In the genomic region with DNA sequence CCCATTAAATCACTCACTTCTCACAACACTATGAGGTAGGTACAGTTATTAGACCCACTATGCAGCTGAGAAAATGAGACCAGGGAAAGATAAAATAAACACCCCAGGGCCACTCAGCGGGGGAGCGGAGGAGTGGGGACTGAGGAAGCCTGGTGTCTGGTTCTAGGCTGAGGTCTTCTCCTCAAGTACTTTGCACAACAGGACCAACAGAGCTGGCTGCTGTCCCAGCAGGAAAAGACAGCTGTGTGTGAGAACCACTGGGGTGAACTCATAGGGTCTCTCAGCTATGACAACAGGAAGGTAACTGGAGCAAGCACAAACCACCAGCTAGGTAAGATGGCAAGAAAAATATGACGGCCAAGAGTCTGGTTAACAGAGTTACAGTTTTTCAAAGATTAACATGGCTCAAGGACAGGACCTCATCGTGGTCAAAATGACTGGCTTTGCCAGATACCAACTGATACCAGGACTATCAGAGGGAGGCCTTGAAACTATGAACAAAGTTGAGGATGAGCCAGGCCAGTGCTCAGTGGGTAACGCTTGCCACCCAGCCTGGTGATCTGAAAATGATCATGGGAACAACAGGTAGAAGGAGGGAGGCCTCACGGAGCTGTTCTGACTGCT, we compare ENCODE assay signal across 15 mouse cellular contexts. TPM values are rescaled to one million over a fixed set of nuclear protein-coding genes. Genes with fewer than 3 reads are reported as not detected.
DNase-seq lines count a peak whose midpoint lies in the region; ATAC-seq lines count a peak whose summit lies in the region.
"Had no signal": no experiment of that assay in that cellular context is flagged by ENCODE, and none has a peak within 500 bp of the region (broad histone marks: within the 10 kb centered on the region; RNA-seq: fewer than 3 reads in every experiment).

No protein-coding gene starts in this region.

- H3K27ac ChIP-seq in forebrain, embryonic 14.5 days (ENCODE audit: low read depth, low read length): no peak overlapping the region
- H3K27ac ChIP-seq: limb, embryonic 13.5 days had no signal

- DNase-seq in kidney, adult 9 months: peak; percentile 49
- no peak for DNase-seq in kidney, adult 11 months
- peak; percentile 58 for DNase-seq in ovary, adult 18-20 months (ENCODE audit: low spot score)
- DNase-seq in ovary, postnatal 10 days (ENCODE audit: low spot score): no peak
- DNase-seq in forebrain, embryonic 14.5 days (ENCODE audit: low spot score): no peak
- no peak for DNase-seq in embryo, embryonic 10 days (ENCODE audit: low spot score)
- DNase-seq: adrenal gland, postnatal 25 days; cerebellum, adult 11-12 months; heart, adult 18-20 months; heart, postnatal 4 days; right cerebral cortex, postnatal 25 days; thymus, postnatal 4 days had no signal

- no peaks in the 10 kb centered on the region for H3K9me3 ChIP-seq in forebrain, embryonic 14.5 days (replicated peaks; ENCODE audit: control insufficient read depth, low read length)
- H3K9me3 ChIP-seq: limb, embryonic 13.5 days had no signal

- H3K4me3 ChIP-seq in forebrain, embryonic 14.5 days (ENCODE audit: low read depth, low read length): no peak overlapping the region
- H3K4me3 ChIP-seq: limb, embryonic 13.5 days had no signal

- no peak overlapping the region for H3K9ac ChIP-seq in forebrain, embryonic 14.5 days (ENCODE audit: low read length)
- H3K9ac ChIP-seq: limb, embryonic 13.5 days had no signal

- peak; percentile 15 to 22; a peak in 2 of 4 replicates for ATAC-seq in hematopoietic stem cell, adult 5-6 weeks (replicated peaks in 1 of 2; ENCODE audit: insufficient read depth in 1 of 2, low FRiP score in 2 of 2, low TSS enrichment in 1 of 2, low read depth in 1 of 2, poor library complexity in 2 of 2, severe bottlenecking in 2 of 2)
- ATAC-seq in forebrain, embryonic 14.5 days: no peak

- peaks cover 33% of the 10 kb centered on the region for H3K36me3 ChIP-seq in forebrain, embryonic 14.5 days (ENCODE audit: control insufficient read depth, insufficient read depth, low read length)

- 90% methylated on average over 6 of the region's 6 CpGs for WGBS in forebrain, embryonic 14.5 days

- 0 out of 2 replicates have a peak, but pooled peaks cover 9% of the 10 kb centered on the region for H3K4me1 ChIP-seq in forebrain, embryonic 14.5 days (ENCODE audit: control insufficient read depth, insufficient read depth, low read length)

- no peaks in the 10 kb centered on the region for H3K27me3 ChIP-seq in forebrain, embryonic 14.5 days (replicated peaks; ENCODE audit: control insufficient read depth, insufficient read depth, low read length)
- H3K27me3 ChIP-seq: CH12.LX; limb, embryonic 13.5 days had no signal

- no peak overlapping the region for H3K4me2 ChIP-seq in forebrain, embryonic 14.5 days (ENCODE audit: low read length)
- H3K4me2 ChIP-seq: limb, embryonic 13.5 days had no signal

RNA-seq across cellular contexts. Expression of a gene that starts 3.5 kb away (rescaled TPM):
- 15.6 and 27.8 TPM in 2 replicates for total RNA-seq in hematopoietic stem cell, adult 5-6 weeks (2017)
- 77.0 and 86.4 TPM in 2 replicates for polyA plus RNA-seq in forebrain, embryonic 14.5 days (2014; fragmentation: Nextera tagmentation; extraction: Ambion mirVana)

RNA-seq across cellular contexts. Expression of a gene that starts 12.7 kb away (rescaled TPM):
- total RNA-seq in hematopoietic stem cell, adult 5-6 weeks (2017): 64.8 and 83.2 TPM in 2 replicates
- 114 and 150 TPM in 2 replicates for polyA plus RNA-seq in forebrain, embryonic 14.5 days (2014; fragmentation: Nextera tagmentation; extraction: Ambion mirVana)

RNA-seq across cellular contexts. Expression of a gene that starts 18.4 kb away (rescaled TPM):
- 5.7 and 8.4 TPM in 2 replicates for total RNA-seq in hematopoietic stem cell, adult 5-6 weeks (2017)
- polyA plus RNA-seq in forebrain, embryonic 14.5 days (2014; fragmentation: Nextera tagmentation; extraction: Ambion mirVana): 6.6 and 9.9 TPM in 2 replicates

RNA-seq across cellular contexts. Expression of a gene that starts 18.5 kb away (rescaled TPM):
- total RNA-seq in hematopoietic stem cell, adult 5-6 weeks (2017): 0.25 TPM in 1 of 2 replicates, not detected in the other
- polyA plus RNA-seq in forebrain, embryonic 14.5 days (2014; fragmentation: Nextera tagmentation; extraction: Ambion mirVana): 0.44 and 0.61 TPM in 2 replicates

RNA-seq across cellular contexts. Expression of a gene that starts 25.6 kb away (rescaled TPM):
- 761 and 1,232 TPM in 2 replicates for total RNA-seq in hematopoietic stem cell, adult 5-6 weeks (2017)
- polyA plus RNA-seq in forebrain, embryonic 14.5 days (2014; fragmentation: Nextera tagmentation; extraction: Ambion mirVana): 545 and 644 TPM in 2 replicates

Comparison
In these comparisons a context has a peak if more than half of its experiments do, and no peak if none do; other contexts are left out.
1. DNase-seq: peak in kidney, adult 9 months (single experiment) and ovary, adult 18-20 months (single experiment); none in kidney, adult 11 months (single experiment), ovary, postnatal 10 days (single experiment), forebrain, embryonic 14.5 days (single experiment) and embryo, embryonic 10 days (single experiment).